Mouse (Mus musculus) frontal cortex, postnatal 14 days (tissue): Measurements from ENCODE around the gene Phldb2.
A peak's percentile ranks its signal among the peaks of the same experiment; 100 is the strongest.

ENCODE experiments used
- DNase-seq, 2 experiments: peaks; one replicate each; pipeline ENCODE4 v3.0.0; 2022; ENCODE audit warnings: low spot score in 2 of 2

Phldb2 gene

GRCm38 (mm10) chr16:45792781-45793180 lies 160.6 kb downstream of the Phldb2 start:
- DNase-seq = no peak

GRCm38 (mm10) chr16:45791286-45791685 lies 162.1 kb downstream of the Phldb2 start:
- DNase-seq = no peak

GRCm38 (mm10) chr16:45789311-45789710 lies 164.1 kb downstream of the Phldb2 start:
- no peak for DNase-seq

GRCm38 (mm10) chr16:45787650-45788049 lies 165.7 kb downstream of the Phldb2 start:
- no peak for DNase-seq

- no peak for DNase-seq
These were observed 166.8 kb downstream of the Phldb2 start for GRCm38 (mm10) chr16:45786639-45787038.

GRCm38 (mm10) chr16:45780001-45780400 lies 173.4 kb downstream of the Phldb2 start:
- no peak for DNase-seq

GRCm38 (mm10) chr16:45774813-45775212 lies 178.6 kb downstream of the Phldb2 start:
- DNase-seq = no peak

GRCm38 (mm10) chr16:45770914-45771313 lies 182.5 kb downstream of the Phldb2 start:
- no peak for DNase-seq

- no peak for DNase-seq
These were observed 185.4 kb downstream of the Phldb2 start for GRCm38 (mm10) chr16:45767853-45768640.

- DNase-seq = no peak
These were observed 186.0 kb downstream of the Phldb2 start for GRCm38 (mm10) chr16:45767434-45767833.

- no peak for DNase-seq
These were observed 187.4 kb downstream of the Phldb2 start for GRCm38 (mm10) chr16:45765801-45766494.

- DNase-seq = no peak
These were observed 188.3 kb downstream of the Phldb2 start for GRCm38 (mm10) chr16:45765102-45765501.

- no peak for DNase-seq
These were observed 190.4 kb downstream of the Phldb2 start for GRCm38 (mm10) chr16:45762859-45763505.

- no peak for DNase-seq
These were observed 192.0 kb downstream of the Phldb2 start for GRCm38 (mm10) chr16:45761425-45761824.

GRCm38 (mm10) chr16:45758726-45759269 lies 194.6 kb downstream of the Phldb2 start:
- no peak for DNase-seq

GRCm38 (mm10) chr16:45757421-45758078 lies 195.8 kb downstream of the Phldb2 start:
- no peak for DNase-seq

- no peak for DNase-seq
These were observed 196.5 kb downstream of the Phldb2 start for GRCm38 (mm10) chr16:45756855-45757254.

- no peak for DNase-seq
These were observed 209.7 kb downstream of the Phldb2 start for GRCm38 (mm10) chr16:45743591-45744144.

- peak; percentile 94 to 95 for DNase-seq
These were observed 210.6 kb downstream of the Phldb2 start, which contains the start of gene Abhd10 for GRCm38 (mm10) chr16:45742615-45743476. Abhd10 (minus strand) TSS chr16:45742955.

GRCm38 (mm10) chr16:45737880-45738279 lies 215.5 kb downstream of the Phldb2 start:
- DNase-seq = no peak
